Mouse (Mus musculus) G1E (cell line): ENCODE results near the gene Qrfp. TPM values are rescaled to one million over a fixed set of nuclear protein-coding genes. Genes with fewer than 3 reads are reported as not detected.

Experiments
- ATAC-seq: 2 replicates; pipeline ENCODE4 v1.8.0; 2016; ENCODE audit warnings: mild to moderate bottlenecking; ENCODE audit not compliant: insufficient number of reproducible peaks, poor library complexity, low FRiP score, severe bottlenecking; ENCODE audit errors: extremely low read depth
- DNase-seq: peaks from one replicate; pipeline ENCODE4 v3.0.0; 2012; ENCODE audit warnings: low spot score
- H3K27me3 ChIP-seq: 2 replicates; pipeline ENCODE4 v1.6.1; 2012; ENCODE audit warnings: mild to moderate bottlenecking, low read length, inconsistent platforms; ENCODE audit not compliant: insufficient read depth
- H3K36me3 ChIP-seq: replicated peaks from 2 replicates; pipeline ENCODE3; 2012; ENCODE audit warnings: mild to moderate bottlenecking, inconsistent platforms
- H3K4me1 ChIP-seq: 2 replicates; pipeline ENCODE4 v1.6.1; 2012; ENCODE audit warnings: low read depth, low read length, inconsistent platforms, mixed read lengths; ENCODE audit not compliant: insufficient read depth
- H3K4me3 ChIP-seq: 2 replicates; pipeline ENCODE4 v1.5.1; 2012; ENCODE audit warnings: low read depth, mild to moderate bottlenecking, inconsistent platforms, low read length, moderate library complexity, mixed read lengths
- H3K9me3 ChIP-seq: replicated peaks from 2 replicates; pipeline ENCODE4 v1.6.1; 2012; ENCODE audit warnings: inconsistent platforms
- CTCF ChIP-seq: IDR thresholded peaks from 2 replicates; pipeline ENCODE4 v1.5.1; 2012; ENCODE audit warnings: low read depth, low read length, inconsistent platforms, mixed read lengths
- GATA1 ChIP-seq: IDR thresholded peaks from 2 replicates; pipeline ENCODE4 v1.6.1; 2012; ENCODE audit warnings: borderline replicate concordance, low read length, inconsistent platforms, mixed read lengths
- GATA2 ChIP-seq: IDR thresholded peaks from 2 replicates; pipeline ENCODE4 v1.6.1; 2012; ENCODE audit warnings: low read depth, low read length, inconsistent platforms, borderline replicate concordance
- POLR2AphosphoS5 ChIP-seq: IDR thresholded peaks from 2 replicates; pipeline ENCODE4 v1.6.1; 2012; ENCODE audit warnings: low read depth, low read length, inconsistent platforms; ENCODE audit not compliant: insufficient replicate concordance
- TAL1 ChIP-seq: conservative IDR thresholded peaks from 2 replicates; pipeline ENCODE4 v1.6.1; 2012; ENCODE audit warnings: low read depth, low read length, inconsistent platforms, mixed read lengths
- polyA plus RNA-seq: library from polyadenylated mRNA; stranded (reverse); fragments of >175 nt; gene quantifications from 2 replicates; pipeline ENCODE4 v1.2.3, GENCODE M21; 2012
- total RNA-seq, 2 experiments: library from RNA; stranded (forward) in 1 of 2; stranded (reverse) in 1 of 2; fragments of 200-1000 nt in 1 of 2; fragments of >200 nt in 1 of 2; fragmentation: Nextera tagmentation in 1 of 2; gene quantifications; 2 replicates each; pipeline ENCODE4 v1.2.3; 2014 to 2017

Qrfp gene
- total RNA-seq (2014; fragmentation: Nextera tagmentation) = not detected in 2 replicates
- 0.11 TPM in 1 of 2 replicates, not detected in the other for total RNA-seq (2017)
- polyA plus RNA-seq = not detected in 2 replicates

DNA sequence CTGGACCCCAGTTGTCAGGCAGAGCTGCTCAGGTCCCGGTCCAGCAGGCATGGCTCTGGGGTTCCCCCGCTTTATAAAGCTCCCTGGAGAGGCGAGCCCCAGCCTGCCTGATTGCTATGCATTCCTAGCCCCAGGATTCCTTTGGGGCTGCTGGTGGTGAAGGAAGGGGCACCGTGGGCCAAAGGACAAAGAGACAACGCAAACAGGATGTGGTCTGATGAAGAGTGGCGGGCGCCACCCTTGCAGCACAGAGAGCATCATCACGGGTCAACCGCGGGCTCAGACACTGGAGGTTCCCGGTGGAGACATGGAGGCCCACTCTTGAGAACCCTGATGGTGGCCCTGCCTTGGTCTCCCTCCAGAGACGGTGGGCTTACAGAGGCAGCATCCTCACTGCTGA, at the start of gene Qrfp:
Gene Qrfp (minus strand): TSS at position 137 of the 400 bp plus-strand sequence.
- no peak within 1 kb of the TSS for H3K4me3 ChIP-seq
- H3K27me3 ChIP-seq = peaks cover 47% of the 10 kb centered on the region
- H3K9me3 ChIP-seq = no peaks in the 10 kb centered on the region
- ATAC-seq (no peak), DNase-seq (no peak)
- no peaks in the 10 kb centered on the region for H3K4me1 ChIP-seq
- H3K36me3 ChIP-seq = no peaks in the 10 kb centered on the region
- TF ChIP-seq GATA1 (no peak), GATA2 (no peak), TAL1 (no peak), POLR2AphosphoS5 (no peak)

- Histone ChIP-seq H3K4me1 (no peaks in the 10 kb centered on the region), H3K4me3 (no peak overlapping the region)
- DNase-seq = no peak
Observed at GRCm38 (mm10) chr2:31858500-31858899, 48.1 kb upstream of the Qrfp start.

GRCm38 (mm10) chr2:31857180-31857579, 46.8 kb upstream of the Qrfp start:
- H3K9me3 ChIP-seq = no peaks in the 10 kb centered on the region
- H3K4me3 ChIP-seq = no peak overlapping the region
- peaks cover 20% of the 10 kb centered on the region; the same call in 1 of the 2 replicates for H3K27me3 ChIP-seq
- TF ChIP-seq POLR2AphosphoS5 (no peak), GATA1 (no peak), CTCF (no peak), TAL1 (no peak), GATA2 (no peak)
- H3K4me1 ChIP-seq = no peaks in the 10 kb centered on the region
- no peaks in the 10 kb centered on the region for H3K36me3 ChIP-seq
- DNase-seq (no peak), ATAC-seq (no peak)

More at GRCm38 (mm10) chr2:31858500-31858899, 48.1 kb upstream of the Qrfp start:
- TF ChIP-seq GATA2 (no peak), POLR2AphosphoS5 (no peak), TAL1 (no peak), CTCF (no peak), GATA1 (no peak)
- Histone ChIP-seq H3K36me3 (no peaks in the 10 kb centered on the region), H3K9me3 (no peaks in the 10 kb centered on the region), H3K27me3 (peaks cover 18% of the 10 kb centered on the region; the same call in 1 of the 2 replicates)
- no peak for ATAC-seq

- H3K4me3 ChIP-seq = no peak overlapping the region
- ATAC-seq (no peak), DNase-seq (no peak)
- H3K9me3 ChIP-seq = no peaks in the 10 kb centered on the region
- TF ChIP-seq TAL1 (no peak), POLR2AphosphoS5 (no peak), GATA2 (no peak), GATA1 (no peak), CTCF (no peak)
- no peaks in the 10 kb centered on the region for H3K36me3 ChIP-seq
- H3K27me3 ChIP-seq = peaks cover 20% of the 10 kb centered on the region; the same call in 1 of the 2 replicates
- no peaks in the 10 kb centered on the region for H3K4me1 ChIP-seq
Observed at GRCm38 (mm10) chr2:31855991-31856390, 45.6 kb upstream of the Qrfp start.

DNA sequence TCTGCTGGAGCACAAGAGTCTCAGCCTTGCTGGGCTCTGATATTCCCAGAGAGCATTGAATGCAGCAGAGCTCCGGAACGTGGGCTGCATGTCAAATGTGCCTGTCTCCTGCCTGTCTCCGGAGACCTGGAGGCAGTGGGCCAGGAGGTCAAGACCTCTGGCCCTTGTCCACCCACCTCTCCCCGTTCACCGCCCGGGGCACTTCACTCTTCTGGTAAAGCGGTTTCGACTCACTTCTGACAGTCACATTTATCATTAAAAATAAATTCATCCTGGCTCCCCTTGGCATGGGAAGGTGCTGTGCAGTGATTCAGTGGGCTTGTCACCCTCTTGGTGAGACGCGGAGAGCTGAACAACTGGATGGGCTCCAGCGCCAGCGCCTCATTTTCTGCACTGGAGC, 39.8 kb upstream of the Qrfp start:
- Histone ChIP-seq H3K36me3 (no peaks in the 10 kb centered on the region), H3K27me3 (peaks cover 15% of the 10 kb centered on the region; the same call in 1 of the 2 replicates), H3K4me3 (no peak overlapping the region), H3K9me3 (no peaks in the 10 kb centered on the region), H3K4me1 (peaks cover 5% of the 10 kb centered on the region)
- no peak for TF ChIP-seq POLR2AphosphoS5
- TF ChIP-seq GATA1 = no peak
- DNase-seq (no peak), ATAC-seq (no peak)

GRCm38 (mm10) chr2:31847908-31848307, 37.5 kb upstream of the Qrfp start:
- DNase-seq = peak; percentile 41
- Histone ChIP-seq H3K4me3 (no peak overlapping the region), H3K27me3 (peaks cover 18% of the 10 kb centered on the region; the same call in 1 of the 2 replicates), H3K36me3 (no peaks in the 10 kb centered on the region), H3K4me1 (peaks cover 5% of the 10 kb centered on the region), H3K9me3 (no peaks in the 10 kb centered on the region)
- no peak for ATAC-seq
- TF ChIP-seq TAL1 (no peak), GATA1 (no peak), CTCF (0 out of 2 replicates have a peak, but pooled peaks have one; percentile 5)

GRCm38 (mm10) chr2:31846692-31847660, 36.6 kb upstream of the Qrfp start:
- no peak for DNase-seq
- Histone ChIP-seq H3K36me3 (no peaks in the 10 kb centered on the region), H3K27me3 (peaks cover 20% of the 10 kb centered on the region; the same call in 1 of the 2 replicates), H3K4me1 (peaks cover 5% of the 10 kb centered on the region), H3K4me3 (no peak overlapping the region), H3K9me3 (no peaks in the 10 kb centered on the region)
- no peak for TF ChIP-seq POLR2AphosphoS5
- TF ChIP-seq CTCF = no peak
- no peak for ATAC-seq
